Mouse (Mus musculus) liver, embryonic 16.5 days (tissue): ENCODE data around the gene Plekho2. TPM values are rescaled to one million over a fixed set of nuclear protein-coding genes. Genes with fewer than 3 reads are reported as not detected.

Source experiments
- ATAC-seq: fragments of 200-750 bp; cut with Nextera tagmentation; 2 replicates; pipeline ENCODE4 v1.8.0; 2017; ENCODE audit warnings: low read depth, mild to moderate bottlenecking, moderate number of reproducible peaks, moderate library complexity
- H3K27ac ChIP-seq: fragments of 300-500 bp; sonication (generic); 2 replicates; pipeline ENCODE4 v1.5.1; 2014; ENCODE audit warnings: mild to moderate bottlenecking, low read length
- H3K27me3 ChIP-seq: fragments of 300-500 bp; sonication (generic); 2 replicates; pipeline ENCODE4 v1.6.1; 2014; ENCODE audit warnings: low read depth, low read length, mixed read lengths; ENCODE audit not compliant: control insufficient read depth, insufficient read depth
- H3K36me3 ChIP-seq: fragments of 300-500 bp; sonication (generic); 2 replicates; pipeline ENCODE4 v1.6.1; 2014; ENCODE audit warnings: mild to moderate bottlenecking; ENCODE audit not compliant: control insufficient read depth, insufficient read depth
- H3K4me1 ChIP-seq: fragments of 300-500 bp; sonication (generic); 2 replicates; pipeline ENCODE4 v1.6.1; 2014; ENCODE audit warnings: low read depth, low read length, mixed read lengths; ENCODE audit not compliant: control insufficient read depth
- H3K4me2 ChIP-seq: fragments of 300-500 bp; sonication (generic); 2 replicates; pipeline ENCODE4 v1.6.1; 2014; ENCODE audit warnings: low read depth, low read length, mixed read lengths
- H3K4me3 ChIP-seq: fragments of 300-500 bp; sonication (generic); 2 replicates; pipeline ENCODE4 v1.5.1; 2014; ENCODE audit warnings: low read depth, mild to moderate bottlenecking, low read length
- H3K9ac ChIP-seq: fragments of 300-500 bp; sonication (generic); 2 replicates; pipeline ENCODE4 v1.6.1; 2014; ENCODE audit warnings: low read depth, low read length
- H3K9me3 ChIP-seq: fragments of 300-500 bp; sonication (generic); replicated peaks from 2 replicates; pipeline ENCODE4 v1.6.1; 2016; ENCODE audit warnings: low read length; ENCODE audit not compliant: control insufficient read depth
- WGBS: fragments of 180-500 bp; shearing (Covaris S2); extraction: QIAGEN DNeasy Blood & Tissue Kit; methylation state at CpG from one replicate; pipeline ENCODE4 v1.1.7; 2014; ENCODE audit not compliant: insufficient replicate concordance; 5-methylcytosine and 5-hydroxymethylcytosine counted together
- polyA plus RNA-seq: library from polyadenylated mRNA; unstranded; fragments of >200 nt; fragmentation: Nextera tagmentation; extraction: Ambion mirVana; gene quantifications from 2 replicates; pipeline ENCODE4 v1.2.1, GENCODE M21; 2015

Gene Plekho2
- polyA plus RNA-seq, 1 experiment from 2014 or later: 24.5 TPM

DNA sequence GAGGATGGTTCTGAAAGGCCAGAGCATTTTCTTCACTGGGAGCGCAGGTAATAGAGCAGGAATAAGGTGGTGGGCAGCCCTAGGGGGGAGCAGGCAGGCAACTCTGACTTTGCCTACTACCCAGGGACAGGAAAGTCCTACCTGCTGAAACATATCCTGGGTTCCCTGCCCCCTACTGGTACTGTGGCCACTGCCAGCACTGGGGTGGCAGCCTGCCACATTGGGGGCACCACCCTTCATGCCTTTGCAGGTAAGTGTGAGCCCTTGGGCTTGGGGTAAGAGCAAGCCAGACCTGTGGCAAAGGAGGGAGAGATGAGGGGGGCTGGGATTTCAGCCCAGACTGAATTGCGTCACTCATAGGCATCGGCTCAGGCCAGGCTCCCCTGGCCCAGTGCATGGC is 9.3 kb upstream of the Plekho2 start:
- H3K4me2 ChIP-seq: peak overlapping the region; percentile 92
- no peaks in the 10 kb centered on the region for H3K27me3 ChIP-seq
- H3K4me3 ChIP-seq: peak overlapping the region; percentile 87
- 87% methylated on average over 3 of the region's 3 CpGs for WGBS
- H3K9ac ChIP-seq: peak overlapping the region; percentile 84
- H3K36me3 ChIP-seq: peaks cover 41% of the 10 kb centered on the region
- no peak for ATAC-seq
- peaks cover 24% of the 10 kb centered on the region for H3K4me1 ChIP-seq
- no peaks in the 10 kb centered on the region for H3K9me3 ChIP-seq
- H3K27ac ChIP-seq: no peak overlapping the region

- under 1% methylated on average over 64 of the region's 64 CpGs for WGBS
- Histone ChIP-seq H3K9ac (peak overlapping the region; percentile 84), H3K4me3 (peak overlapping the region; percentile 87), H3K4me2 (peak overlapping the region; percentile 92), H3K27ac (peak overlapping the region; percentile 85), H3K9me3 (no peaks in the 10 kb centered on the region), H3K27me3 (no peaks in the 10 kb centered on the region), H3K4me1 (peaks cover 29% of the 10 kb centered on the region), H3K36me3 (peaks cover 29% of the 10 kb centered on the region)
- peak; percentile 42 for ATAC-seq
Measured at GRCm38 (mm10) chr9:65587573-65588358, 7.9 kb upstream of the Plekho2 start.

GRCm38 (mm10) chr9:65587270-65587572 is 7.4 kb upstream of the Plekho2 start:
- Histone ChIP-seq H3K9ac (peak overlapping the region; percentile 84), H3K4me3 (peak overlapping the region; percentile 87), H3K36me3 (peaks cover 24% of the 10 kb centered on the region), H3K4me1 (peaks cover 32% of the 10 kb centered on the region), H3K27me3 (no peaks in the 10 kb centered on the region), H3K27ac (peak overlapping the region; percentile 85), H3K9me3 (no peaks in the 10 kb centered on the region), H3K4me2 (peak overlapping the region; percentile 92)
- 0% methylated on average over 6 of the region's 6 CpGs for WGBS
- ATAC-seq: 0 out of 2 replicates have a peak, but pooled peaks have one; percentile 0

DNA sequence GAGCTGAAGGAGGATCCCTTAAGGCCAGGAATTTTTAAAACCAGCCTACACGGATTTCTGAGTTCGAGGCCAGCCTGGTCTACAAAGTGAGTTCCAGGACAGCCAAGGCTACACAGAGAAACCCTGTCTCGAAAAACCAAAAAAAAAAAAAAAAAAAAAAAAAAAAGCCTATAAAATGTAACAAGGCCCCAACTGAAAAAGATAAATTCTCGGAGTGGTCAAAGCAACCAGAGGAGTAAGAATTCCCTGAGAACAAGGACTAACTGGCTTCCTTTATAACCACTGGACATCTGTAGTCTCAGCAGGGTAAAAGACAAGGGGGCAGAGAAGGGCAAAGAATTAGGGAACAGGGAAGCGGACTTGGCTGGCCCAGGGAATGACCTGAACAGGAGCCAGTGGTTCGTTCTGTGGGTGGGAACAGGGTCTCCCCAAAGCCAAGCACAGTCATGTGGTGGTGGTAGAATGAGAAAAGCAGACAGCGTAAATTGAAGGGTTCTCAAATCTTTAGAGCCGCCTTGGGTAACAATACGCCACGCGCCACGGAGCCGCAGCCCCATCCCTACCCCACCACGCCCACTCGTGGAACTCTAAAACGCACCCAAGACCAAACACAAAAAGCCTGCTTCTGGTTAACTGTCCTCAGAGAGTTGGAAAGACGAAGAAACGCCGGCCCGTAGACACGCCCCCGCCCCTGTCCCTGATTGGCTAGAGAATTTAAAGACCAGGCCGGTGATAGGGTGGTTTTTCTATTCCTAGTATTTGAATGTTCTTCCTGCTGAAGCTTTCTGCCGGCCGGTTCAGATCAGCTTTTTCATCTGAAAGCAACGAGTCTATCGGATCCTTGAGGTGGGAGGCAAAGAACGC is 6.8 kb upstream of the Plekho2 start, which contains the start of gene Pif1:
Gene Pif1 (plus strand): TSS at position 755 of the 864 bp plus-strand sequence.
- Histone ChIP-seq H3K27me3 (no peaks in the 10 kb centered on the region), H3K27ac (peak within 1 kb of the TSS; percentile 89), H3K9me3 (no peaks in the 10 kb centered on the region), H3K4me3 (peak within 1 kb of the TSS; percentile 87), H3K4me2 (peak within 1 kb of the TSS; percentile 92), H3K4me1 (peaks cover 32% of the 10 kb centered on the region), H3K36me3 (peaks cover 21% of the 10 kb centered on the region), H3K9ac (peak within 1 kb of the TSS; percentile 84)
- WGBS: 9% methylated on average over 28 of the region's 28 CpGs
- peak; percentile 89 for ATAC-seq

DNA sequence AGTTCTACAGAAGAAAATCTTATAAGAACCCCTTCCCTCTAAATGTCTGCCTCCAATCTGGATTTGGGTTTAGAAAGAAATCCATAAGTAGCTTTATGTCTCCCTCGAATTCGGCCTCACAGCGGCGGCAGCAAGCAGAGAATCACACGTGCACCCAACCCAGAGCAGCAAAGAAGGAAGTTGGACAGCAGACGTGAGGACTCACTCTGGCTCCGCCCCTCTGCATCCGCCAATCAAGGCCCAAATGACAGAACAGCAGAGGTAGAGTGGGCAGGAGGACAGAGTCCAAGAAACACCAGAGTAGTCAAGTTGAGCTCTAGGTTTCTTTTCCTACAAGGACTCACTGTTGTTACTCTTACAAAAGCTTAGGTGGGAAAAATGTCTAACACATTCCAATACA is 3.2 kb upstream of the Plekho2 start:
- Histone ChIP-seq H3K4me3 (no peak overlapping the region), H3K27ac (0 out of 2 replicates have a peak overlapping the region, but pooled peaks have one; percentile 9), H3K4me1 (peaks cover 27% of the 10 kb centered on the region), H3K4me2 (no peak overlapping the region), H3K9me3 (no peaks in the 10 kb centered on the region), H3K9ac (no peak overlapping the region), H3K36me3 (no peaks in the 10 kb centered on the region), H3K27me3 (no peaks in the 10 kb centered on the region)
- WGBS: 3% methylated on average over 8 of the region's 8 CpGs
- no peak for ATAC-seq

DNA sequence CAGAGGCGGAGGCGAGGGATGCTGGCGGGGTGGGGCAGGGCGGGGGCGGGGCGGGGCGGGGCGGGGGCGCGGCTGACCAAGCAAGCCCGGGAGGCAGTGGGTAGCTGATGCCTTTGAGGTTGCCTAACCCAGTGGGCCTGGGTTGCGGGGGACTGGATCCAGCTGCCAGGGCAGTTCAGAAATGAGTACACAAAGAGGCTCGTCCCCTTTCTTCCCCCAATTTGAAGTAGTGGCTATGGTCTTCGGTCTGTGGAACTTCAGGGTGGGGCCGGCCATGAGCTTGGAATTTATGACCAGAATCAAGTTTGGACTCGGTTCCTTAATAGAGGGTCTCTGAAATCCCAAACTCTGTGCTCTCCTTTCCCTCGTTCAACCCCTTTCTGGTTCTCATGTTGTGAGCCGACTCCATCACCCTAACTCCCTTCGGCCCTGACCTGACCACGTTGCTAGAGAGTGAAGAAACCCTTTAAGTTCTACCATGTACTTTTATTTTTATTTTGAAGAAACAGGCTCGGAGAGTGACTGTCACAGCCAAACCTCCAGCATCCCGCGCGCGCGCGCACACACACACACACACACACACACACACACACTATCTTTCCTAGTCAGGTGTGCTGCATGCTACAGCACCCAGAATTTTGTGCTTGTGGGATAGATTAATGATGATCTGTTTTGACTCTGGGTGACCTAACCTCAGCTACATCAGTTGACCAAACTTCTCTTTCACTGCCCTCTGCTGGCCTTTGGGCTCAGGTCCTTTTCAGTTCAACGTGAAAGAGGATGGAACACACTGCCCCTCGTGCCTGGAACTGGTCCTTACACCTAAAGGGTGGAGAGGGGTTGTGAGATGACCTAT is 789 bp upstream of the Plekho2 start:
- Histone ChIP-seq H3K4me1 (peaks cover 40% of the 10 kb centered on the region), H3K27ac (peak overlapping the region; percentile 96), H3K4me3 (peak overlapping the region; percentile 81), H3K4me2 (peak overlapping the region; percentile 84), H3K36me3 (0 out of 2 replicates have a peak, but pooled peaks cover 3% of the 10 kb centered on the region), H3K9ac (peak overlapping the region; percentile 66), H3K9me3 (no peaks in the 10 kb centered on the region), H3K27me3 (no peaks in the 10 kb centered on the region)
- 2% methylated on average over 19 of the region's 29 CpGs for WGBS
- ATAC-seq: peak; percentile 49

DNA sequence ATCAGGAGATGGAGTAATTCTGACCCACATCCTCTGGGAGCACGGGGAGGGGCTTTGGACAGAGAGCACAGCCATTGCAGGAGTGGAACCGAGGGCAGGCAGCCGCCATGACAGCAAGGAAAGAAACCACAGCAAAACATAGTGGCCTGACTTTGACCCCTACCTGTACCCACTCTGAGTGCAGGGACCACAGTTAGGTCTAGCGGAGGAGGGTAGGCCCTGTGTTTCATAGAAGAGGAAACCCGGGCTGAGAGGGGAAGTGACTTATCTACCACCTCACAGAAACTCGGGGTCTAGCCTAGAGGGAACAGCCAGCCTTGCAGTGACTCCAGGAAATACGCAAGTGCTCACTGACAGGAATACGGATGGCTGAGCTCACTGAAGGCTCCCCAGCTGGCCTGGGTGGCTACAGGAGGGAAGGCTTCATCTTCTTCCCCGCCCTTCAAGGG is 1.0 kb downstream of the Plekho2 start:
- H3K4me3 ChIP-seq: peak overlapping the region; percentile 81
- H3K4me2 ChIP-seq: peak overlapping the region; percentile 84
- H3K4me1 ChIP-seq: peaks cover 53% of the 10 kb centered on the region
- H3K27me3 ChIP-seq: no peaks in the 10 kb centered on the region
- 8% methylated on average over 9 of the region's 9 CpGs for WGBS
- peak overlapping the region; percentile 82 for H3K27ac ChIP-seq
- H3K9ac ChIP-seq: peak overlapping the region; percentile 83
- ATAC-seq: no peak
- no peaks in the 10 kb centered on the region for H3K9me3 ChIP-seq
- 0 out of 2 replicates have a peak, but pooled peaks cover 3% of the 10 kb centered on the region for H3K36me3 ChIP-seq

DNA sequence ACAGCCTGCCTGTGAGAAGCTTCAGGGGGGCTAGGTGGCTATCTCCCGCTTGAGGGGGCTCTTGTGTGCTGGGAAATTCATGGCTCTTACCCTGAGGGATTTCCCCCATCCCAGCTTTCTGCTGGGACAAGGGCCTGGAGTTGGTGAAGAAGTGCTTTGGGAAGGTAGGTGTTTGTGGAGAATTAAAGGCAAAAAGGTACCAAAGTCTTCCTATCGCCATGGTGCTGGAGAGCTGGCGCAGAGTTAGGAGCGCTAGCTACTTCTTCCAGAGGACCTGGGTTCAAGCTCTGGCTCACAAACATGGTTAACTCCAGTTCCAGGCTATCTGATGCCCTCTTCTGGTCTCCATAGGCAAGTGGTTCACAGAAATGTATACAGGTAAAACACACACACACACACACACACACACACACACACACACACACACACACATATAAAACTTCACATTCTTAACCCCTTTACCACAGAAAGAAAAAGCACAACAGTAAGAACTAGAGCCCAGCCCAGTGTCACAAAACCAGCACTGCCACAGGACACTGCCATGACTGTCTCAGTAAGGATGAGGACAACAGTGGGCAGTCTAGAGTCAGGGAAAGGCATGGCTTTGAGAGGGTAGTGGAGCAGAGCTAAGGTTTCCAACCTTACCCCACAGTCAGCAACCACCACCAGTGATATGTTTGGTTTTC is 2.2 kb downstream of the Plekho2 start:
- Histone ChIP-seq H3K9me3 (no peaks in the 10 kb centered on the region), H3K27me3 (no peaks in the 10 kb centered on the region), H3K9ac (peak overlapping the region; percentile 83), H3K4me1 (peaks cover 51% of the 10 kb centered on the region), H3K27ac (peak overlapping the region; percentile 91), H3K36me3 (peaks cover 13% of the 10 kb centered on the region), H3K4me3 (peak overlapping the region; percentile 81), H3K4me2 (peak overlapping the region; percentile 84)
- no peak for ATAC-seq
- 77% methylated on average over 4 of the region's 4 CpGs for WGBS
